Mouse (Mus musculus) adrenal gland, postnatal 14 days (tissue): Measurements from ENCODE around the gene Il4i1. TPM values are rescaled to one million over a fixed set of nuclear protein-coding genes. Genes with fewer than 3 reads are reported as not detected.

ENCODE experiments used
- DNase-seq: peaks from one replicate; pipeline ENCODE4 v3.0.0; 2021; ENCODE audit warnings: mixed read lengths
- long read RNA-seq, 2 experiments: library from polyadenylated mRNA; stranded (forward); transcript quantifications; one replicate each; pipeline ENCODE4 v2.0.0; 2021
- total RNA-seq: library from RNA; stranded (reverse); gene quantifications from 2 replicates; pipeline ENCODE4 v1.2.3, GENCODE M21; 2021

Il4i1 gene
- 2.0 and 13.8 TPM in 2 replicates for total RNA-seq
- long read RNA-seq, experiment 1, partial matches to known transcripts: 0 of 10 reads
- long read RNA-seq, experiment 1, other reads (novel, unspliced or antisense): 9 of 10 reads
- long read RNA-seq, experiment 2, partial matches to known transcripts: 0 of 5 reads
- long read RNA-seq, experiment 2, other reads (novel, unspliced or antisense): 4 of 5 reads

GRCm38 (mm10) chr7:44815721-44816469, at the start of gene Il4i1, which contains the start of gene Nup62:
Gene Il4i1 (plus strand): TSS chr7:44816387.
Gene Nup62 (plus strand): TSS chr7:44816088.
- peak; percentile 100 for DNase-seq

- no peak for DNase-seq
These were observed 48.1 kb upstream of the Il4i1 start for GRCm38 (mm10) chr7:44768129-44768528.

DNA sequence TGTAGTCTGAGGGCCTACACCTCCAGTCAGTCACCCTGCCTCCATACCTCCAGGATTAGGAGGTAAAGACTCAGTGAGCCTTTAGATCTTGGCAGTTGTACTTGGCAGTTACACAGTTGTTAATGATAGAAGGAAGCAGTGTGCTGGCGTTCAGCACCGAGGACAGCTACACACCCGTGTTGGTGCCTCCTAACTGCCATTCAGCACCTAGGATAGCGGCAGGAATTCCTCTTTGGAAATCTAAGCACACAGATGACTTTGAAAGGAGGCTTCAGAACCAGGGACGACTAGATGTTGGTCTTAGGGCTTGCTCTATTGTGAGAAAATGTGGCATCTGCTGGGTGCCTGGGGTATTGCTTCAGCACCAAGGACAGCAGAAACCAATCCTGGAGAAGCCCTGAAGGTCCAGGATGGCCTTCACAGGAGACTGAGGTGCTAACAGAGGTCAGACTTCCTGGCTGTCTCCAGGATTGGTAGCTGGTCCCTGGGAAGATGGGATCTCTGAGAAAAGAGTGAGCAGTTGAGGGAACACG, 46.1 kb upstream of the Il4i1 start:
- peak; percentile 86 for DNase-seq

- DNase-seq: no peak
These were observed 43.5 kb upstream of the Il4i1 start for GRCm38 (mm10) chr7:44772591-44773204.

DNA sequence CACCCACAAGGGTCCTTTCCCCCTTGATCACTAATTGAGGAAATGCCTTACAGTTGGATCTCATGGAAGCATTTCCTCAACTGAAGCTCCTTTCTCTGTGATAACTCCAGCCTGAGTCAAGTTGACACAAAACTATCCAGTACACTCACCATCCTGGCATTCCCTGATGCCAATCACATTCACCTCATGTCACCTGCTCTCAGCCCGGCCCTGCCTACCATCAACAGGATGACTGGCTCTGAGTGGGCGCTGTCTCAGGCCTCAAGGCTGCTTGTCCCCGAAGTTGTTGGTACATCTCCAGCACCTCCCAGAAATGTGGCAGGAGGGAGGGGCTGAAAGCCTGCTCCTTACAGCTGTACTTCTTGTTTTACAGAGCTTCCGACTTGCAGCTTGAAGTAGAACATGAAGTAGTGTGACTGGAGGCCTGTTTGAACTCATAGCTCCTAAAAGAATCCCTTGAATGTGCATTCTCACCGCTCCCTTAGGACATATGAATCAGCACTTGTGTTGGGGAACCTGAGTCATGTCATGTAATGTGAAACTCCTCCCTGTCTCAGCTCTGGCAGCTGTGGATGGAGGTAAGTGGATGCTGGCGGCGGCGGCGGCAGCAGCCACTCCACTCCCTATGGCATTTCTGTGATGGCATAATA, 39.2 kb upstream of the Il4i1 start:
- DNase-seq: no peak

DNA sequence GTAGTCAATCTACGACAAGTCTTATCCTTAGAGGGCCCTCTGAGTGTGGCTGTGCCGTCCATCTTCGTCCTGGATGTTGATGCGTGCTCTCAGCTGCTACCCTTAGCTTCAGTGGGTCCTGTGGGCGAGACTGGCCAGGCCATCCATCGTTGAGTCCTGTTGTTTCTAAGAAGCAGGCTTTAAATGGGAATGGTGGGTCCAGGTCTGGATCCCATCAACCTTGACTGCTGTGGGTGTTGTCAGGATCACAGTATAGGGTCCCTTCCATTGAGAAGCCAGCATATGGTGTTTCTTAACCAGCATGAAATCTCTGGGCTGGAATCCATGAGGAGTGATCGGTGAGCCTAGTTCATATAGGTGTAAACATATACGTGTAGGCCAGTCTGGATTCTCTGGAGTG, 36.1 kb upstream of the Il4i1 start:
- DNase-seq: no peak

- no peak for DNase-seq
These were observed 26.7 kb upstream of the Il4i1 start for GRCm38 (mm10) chr7:44789531-44789930.

GRCm38 (mm10) chr7:44790066-44790465, 26.1 kb upstream of the Il4i1 start:
- DNase-seq: no peak

DNA sequence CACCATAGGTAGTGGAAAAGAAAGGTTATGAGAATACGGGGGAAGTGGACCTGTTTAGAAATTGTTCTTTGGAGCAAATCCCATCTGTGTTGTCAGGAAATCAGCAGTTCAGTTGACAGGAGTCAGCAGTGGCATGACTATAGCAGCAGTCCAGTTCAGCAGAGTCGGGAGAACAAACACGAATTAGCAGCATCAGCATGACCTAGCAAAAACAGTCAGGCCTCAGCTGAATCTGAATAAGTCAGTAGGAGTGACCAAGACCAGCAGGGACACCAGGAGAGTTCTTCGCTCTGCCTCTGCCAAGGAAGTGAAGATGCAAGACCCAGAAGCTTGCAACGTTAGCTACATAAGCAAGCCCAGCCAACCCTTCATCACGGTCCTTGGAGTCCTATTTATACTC, 23.4 kb upstream of the Il4i1 start:
- no peak for DNase-seq

DNA sequence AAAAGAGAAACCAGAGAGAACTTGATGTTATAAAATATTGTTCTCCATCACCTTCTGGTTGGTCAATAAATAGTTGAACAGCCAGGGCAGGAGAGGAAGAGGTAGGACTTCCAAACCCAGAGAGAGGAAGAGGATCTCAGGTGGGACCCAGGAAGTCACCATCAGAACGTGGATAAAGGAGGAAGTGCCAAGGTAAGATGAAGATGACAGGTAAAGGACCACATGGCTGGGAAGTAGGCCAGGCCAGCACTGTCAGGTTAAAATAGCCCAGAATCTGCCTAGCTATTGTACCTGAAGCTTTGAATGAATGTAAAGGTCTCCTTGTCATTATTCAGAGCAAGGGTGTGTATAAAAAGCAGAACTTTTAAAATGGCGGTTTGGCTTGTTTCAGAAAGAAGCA, 7.3 kb upstream of the Il4i1 start:
- DNase-seq: no peak

GRCm38 (mm10) chr7:44809466-44809865, 6.7 kb upstream of the Il4i1 start:
- DNase-seq: no peak

GRCm38 (mm10) chr7:44810365-44810764, 5.8 kb upstream of the Il4i1 start:
- no peak for DNase-seq

DNA sequence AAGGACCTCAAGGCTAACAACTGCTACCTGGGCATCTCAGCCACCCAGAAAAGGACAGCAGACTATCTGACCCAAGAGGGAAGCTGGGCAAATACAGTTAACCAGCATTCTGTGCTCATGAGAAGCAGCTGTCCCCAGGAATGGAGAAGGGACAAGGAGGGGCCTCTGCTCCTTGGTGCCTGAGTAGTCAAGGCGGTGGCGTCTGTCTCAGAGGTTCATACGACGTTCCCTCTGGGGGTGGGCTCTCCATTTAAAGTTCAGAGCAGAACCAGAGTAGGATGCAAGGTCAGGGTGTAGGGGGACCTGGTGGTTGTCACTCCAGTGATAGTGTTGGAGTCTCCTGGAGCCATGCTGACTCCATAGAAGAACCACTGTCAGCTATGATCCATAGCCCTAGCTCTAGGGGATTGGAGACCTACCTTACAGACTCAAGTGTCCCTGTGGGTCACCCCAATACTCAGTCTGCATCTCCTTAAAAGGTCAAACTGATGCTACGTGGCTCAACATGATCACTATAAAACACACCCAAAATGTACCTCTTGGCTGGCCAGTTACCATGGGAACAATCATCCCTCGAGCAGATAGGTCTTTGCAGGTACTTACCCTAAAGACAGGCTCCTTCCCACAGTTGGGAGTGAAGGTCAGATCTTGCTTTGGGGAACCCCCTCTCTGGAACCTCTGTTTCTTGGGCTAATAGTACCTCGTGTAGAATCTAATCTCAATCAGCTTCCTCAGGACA, 5.2 kb upstream of the Il4i1 start:
- DNase-seq: no peak

GRCm38 (mm10) chr7:44812651-44813325, 3.4 kb upstream of the Il4i1 start:
- no peak for DNase-seq

GRCm38 (mm10) chr7:44813985-44814384, 2.2 kb upstream of the Il4i1 start:
- no peak for DNase-seq

DNA sequence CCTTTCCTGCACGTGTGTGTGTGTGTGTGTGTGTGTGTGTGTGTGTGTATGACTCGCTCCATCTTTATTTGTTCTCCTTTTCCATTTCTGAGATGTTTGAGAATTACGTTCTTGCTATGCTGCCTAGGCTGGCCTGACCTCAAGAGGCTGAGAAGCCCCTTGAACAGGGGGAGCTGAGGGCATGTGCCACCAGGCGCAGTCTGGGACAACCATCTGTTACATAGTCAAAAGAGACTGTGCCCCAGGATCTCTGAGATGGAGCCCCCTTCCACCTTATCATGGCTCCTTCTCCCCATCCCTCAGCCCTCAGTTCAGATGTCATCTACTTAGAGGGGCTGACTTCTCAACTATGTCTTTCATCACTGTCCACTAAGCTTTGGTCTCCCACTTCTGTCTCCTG, 1.8 kb upstream of the Il4i1 start:
- no peak for DNase-seq

DNA sequence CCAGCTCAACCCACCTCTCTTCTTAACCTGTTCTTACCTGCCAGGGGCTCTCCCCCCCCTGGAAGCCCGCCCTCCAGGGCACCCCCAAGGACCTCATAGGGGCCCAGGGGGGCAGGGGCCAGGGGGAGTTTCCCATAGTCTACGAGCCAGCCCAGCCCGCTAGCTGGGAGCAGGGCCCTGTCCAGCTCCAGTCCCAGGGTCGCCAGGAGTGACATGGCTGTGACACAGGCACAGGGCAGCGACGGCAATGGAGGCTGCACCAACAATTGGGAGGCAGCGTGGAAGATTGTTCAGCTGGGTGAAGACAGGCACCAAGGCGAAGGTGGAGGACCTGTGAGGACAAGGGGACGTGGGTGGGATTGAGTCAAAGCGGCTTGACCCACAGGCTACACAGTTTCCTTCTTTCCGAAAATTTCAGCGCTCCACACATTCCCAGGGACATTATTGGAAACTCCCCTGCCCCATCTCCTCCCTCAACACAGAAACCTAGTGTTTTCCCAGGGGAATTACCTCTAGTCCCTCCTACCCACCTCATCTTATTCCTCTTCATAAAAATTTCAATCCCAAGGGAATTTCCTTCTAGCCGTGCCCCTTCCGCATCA, 1.1 kb upstream of the Il4i1 start:
- no peak for DNase-seq

- DNase-seq: peak; percentile 82
These were observed 359 bp downstream of the Il4i1 start, which contains the start of gene Atf5 for GRCm38 (mm10) chr7:44816470-44817021. Gene Atf5 (minus strand): TSS chr7:44816658.

- peak; percentile 5 for DNase-seq
These were observed 1.3 kb downstream of the Il4i1 start for GRCm38 (mm10) chr7:44817441-44817840.

DNA sequence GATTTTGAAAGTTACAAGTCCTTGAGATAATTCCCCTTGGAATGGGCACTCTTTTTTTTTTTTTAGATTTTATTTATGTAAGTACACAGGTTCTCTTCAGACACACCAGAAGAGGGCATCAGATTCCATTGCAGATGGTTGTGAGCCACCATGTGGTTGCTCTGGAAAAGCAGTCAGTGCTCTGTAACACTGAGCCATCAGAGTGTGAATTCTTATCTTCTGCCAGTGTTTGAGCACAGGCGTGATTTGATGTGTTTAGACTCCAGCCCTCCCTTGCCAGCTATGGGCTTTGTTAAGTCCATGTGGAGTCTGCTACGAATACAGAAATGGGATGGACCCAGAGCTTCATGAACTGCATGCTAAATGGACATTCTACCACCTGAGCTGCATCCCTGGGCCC, 2.0 kb downstream of the Il4i1 start:
- peak; percentile 13 for DNase-seq
